Mouse (Mus musculus) spleen, adult 2 months (tissue): ENCODE results near the gene Cenpx.

Source experiments
- CTCF ChIP-seq: fragments of 200-500 bp; IDR thresholded peaks from 2 replicates; pipeline ENCODE4 v1.5.1; 2011; ENCODE audit warnings: mild to moderate bottlenecking, inconsistent platforms; ENCODE audit not compliant: insufficient read depth, insufficient read length, insufficient replicate concordance; ENCODE audit errors: extremely low read depth
- POLR2A ChIP-seq: fragments of 200-500 bp; IDR thresholded peaks from 2 replicates; pipeline ENCODE4 v1.6.1; 2011; ENCODE audit warnings: low read depth, low read length, inconsistent platforms

GRCm38 (mm10) chr11:120676951-120677350 lies 36.6 kb downstream of the Cenpx start:
- no peak for TF ChIP-seq CTCF
- TF ChIP-seq POLR2A = no peak
